Mouse (Mus musculus) lung, embryonic 14.5 days (tissue): ENCODE data around the gene 4933427D14Rik. TPM values are rescaled to one million over a fixed set of nuclear protein-coding genes. Genes with fewer than 3 reads are reported as not detected.

Experiments
- ATAC-seq: fragments of 200-750 bp; cut with Nextera tagmentation; 2 replicates; pipeline ENCODE4 v1.8.0; 2017; ENCODE audit warnings: mild to moderate bottlenecking, moderate TSS enrichment, moderate library complexity; ENCODE audit not compliant: insufficient read depth
- DNase-seq: peaks from one replicate; pipeline ENCODE4 v3.0.0-alpha.2; 2015
- H3K27ac ChIP-seq: fragments of 300-500 bp; sonication (generic); 2 replicates; pipeline ENCODE4 v1.5.1; 2014; ENCODE audit warnings: low read depth, mild to moderate bottlenecking, moderate library complexity
- H3K27me3 ChIP-seq: fragments of 300-500 bp; sonication (generic); 2 replicates; pipeline ENCODE4 v1.6.1; 2014; ENCODE audit warnings: low read length, control low read depth; ENCODE audit not compliant: insufficient read depth
- H3K36me3 ChIP-seq: fragments of 300-500 bp; sonication (generic); 2 replicates; pipeline ENCODE4 v1.6.1; 2014; ENCODE audit warnings: control low read depth; ENCODE audit not compliant: insufficient read depth
- H3K4me1 ChIP-seq: fragments of 300-500 bp; sonication (generic); 2 replicates; pipeline ENCODE4 v1.6.1; 2014; ENCODE audit warnings: antibody characterized with exemption, control low read depth; ENCODE audit not compliant: insufficient read depth
- H3K4me2 ChIP-seq: fragments of 300-500 bp; sonication (generic); 2 replicates; pipeline ENCODE4 v1.6.1; 2014; ENCODE audit warnings: mild to moderate bottlenecking
- H3K4me3 ChIP-seq: fragments of 300-500 bp; sonication (generic); 2 replicates; pipeline ENCODE4 v1.5.1; 2014; ENCODE audit warnings: low read depth, low read length
- H3K9ac ChIP-seq: fragments of 300-500 bp; sonication (generic); 2 replicates; pipeline ENCODE4 v1.6.1; 2014
- H3K9me3 ChIP-seq: fragments of 300-500 bp; sonication (generic); 2 replicates; pipeline ENCODE4 v1.6.1; 2016; ENCODE audit warnings: low read depth, low read length, control low read depth
- CTCF ChIP-seq: IDR thresholded peaks from 2 replicates; pipeline ENCODE4 v1.5.1; 2016; ENCODE audit warnings: antibody characterized with exemption, low read depth
- whole genome bisulfite sequencing: fragments of 180-500 bp; shearing (Covaris S2); extraction: QIAGEN DNeasy Blood & Tissue Kit; methylation state at CpG from one replicate; pipeline ENCODE4 v1.1.7; 2014; 5-methylcytosine and 5-hydroxymethylcytosine counted together
- polyA plus RNA-seq: library from polyadenylated mRNA; unstranded; fragments of >200 nt; fragmentation: Nextera tagmentation; extraction: Ambion mirVana; gene quantifications from 2 replicates; pipeline ENCODE4 v1.2.1, GENCODE M21; 2014

4933427D14Rik gene
- polyA plus RNA-seq, 1 experiment from 2014 or later = 18.3 TPM

DNA sequence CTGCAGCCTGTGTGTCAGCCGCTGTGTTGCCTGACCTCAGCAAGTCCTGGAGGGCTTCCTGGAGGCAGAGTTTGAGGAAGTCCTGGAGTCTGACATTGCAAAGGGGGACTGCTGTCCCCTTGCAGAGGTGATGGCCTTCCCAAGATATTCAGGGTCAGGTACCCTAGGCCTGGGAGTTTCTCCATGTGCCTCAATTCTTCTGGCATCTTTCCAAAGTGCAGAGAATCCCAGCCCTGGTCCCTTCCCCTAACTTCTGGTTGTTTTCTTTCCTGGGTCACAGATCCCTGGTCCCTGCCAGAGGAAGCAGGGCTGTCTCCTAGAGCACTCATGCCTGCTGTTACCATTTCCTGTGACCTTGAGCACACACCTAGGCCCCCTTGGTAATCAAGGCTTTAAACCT, 75.6 kb downstream of the 4933427D14Rik start:
- Histone ChIP-seq H3K4me3 (no peak overlapping the region), H3K36me3 (no peaks in the 10 kb centered on the region), H3K9me3 (no peaks in the 10 kb centered on the region), H3K27me3 (peaks cover 30% of the 10 kb centered on the region), H3K4me1 (peaks cover 8% of the 10 kb centered on the region; the same call in 1 of the 2 replicates), H3K9ac (no peak overlapping the region), H3K27ac (peak overlapping the region; percentile 77), H3K4me2 (no peak overlapping the region)
- no peak for TF ChIP-seq CTCF
- no peak for DNase-seq
- ATAC-seq = no peak
- WGBS = 92% methylated on average over 1 of the region's 1 CpGs

DNA sequence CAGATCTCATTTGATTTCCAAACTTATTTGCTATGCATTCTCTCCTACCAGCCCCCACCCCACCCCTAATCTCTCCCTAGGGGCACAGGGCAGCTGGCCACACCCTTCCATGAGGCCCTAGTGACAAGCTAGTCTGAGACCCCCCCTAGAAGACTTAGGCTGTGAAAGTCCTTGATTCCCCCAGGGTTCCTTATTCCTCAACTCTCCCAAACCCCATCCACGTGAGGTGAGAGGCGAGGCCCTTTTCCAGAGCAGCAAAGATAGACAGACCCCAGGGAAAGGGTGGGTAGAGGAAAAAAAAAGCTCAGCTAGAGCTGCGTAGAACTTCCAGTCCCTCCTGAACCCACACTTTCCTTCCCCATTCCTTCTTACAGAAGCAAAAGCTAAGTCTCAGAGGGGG, 76.4 kb downstream of the 4933427D14Rik start:
- H3K36me3 ChIP-seq = no peaks in the 10 kb centered on the region
- H3K4me3 ChIP-seq = no peak overlapping the region
- peaks cover 23% of the 10 kb centered on the region for H3K27me3 ChIP-seq
- DNase-seq (no peak), ATAC-seq (no peak)
- H3K9ac ChIP-seq = no peak overlapping the region
- 80% methylated on average over 3 of the region's 3 CpGs for WGBS
- TF ChIP-seq CTCF = no peak
- no peak overlapping the region for H3K27ac ChIP-seq
- no peaks in the 10 kb centered on the region for H3K9me3 ChIP-seq
- H3K4me1 ChIP-seq = peaks cover 8% of the 10 kb centered on the region; the same call in 1 of the 2 replicates
- H3K4me2 ChIP-seq = no peak overlapping the region

DNA sequence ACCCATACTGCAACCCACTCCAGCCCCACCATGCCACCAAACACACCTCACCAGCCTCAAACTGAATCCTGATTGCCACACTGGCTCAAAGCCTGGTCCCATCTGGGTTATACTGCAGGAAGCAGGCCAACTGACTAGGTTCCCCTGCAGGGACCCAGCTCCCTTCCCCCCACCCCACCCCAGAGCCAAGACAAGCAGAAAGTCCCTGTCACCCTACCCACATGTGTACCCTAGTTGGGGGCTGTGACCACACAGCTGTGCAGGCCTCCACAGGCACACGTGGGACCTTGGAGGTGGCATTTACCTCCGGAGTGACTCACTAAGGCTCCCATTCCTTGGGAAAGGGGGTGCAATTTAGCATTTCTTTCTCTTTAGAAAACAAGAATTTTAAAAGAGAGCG, 76.8 kb downstream of the 4933427D14Rik start:
- no peaks in the 10 kb centered on the region for H3K9me3 ChIP-seq
- peak overlapping the region; percentile 58; the same call in 1 of the 2 replicates for H3K27ac ChIP-seq
- H3K4me3 ChIP-seq = no peak overlapping the region
- peaks cover 21% of the 10 kb centered on the region for H3K27me3 ChIP-seq
- 72% methylated on average over 3 of the region's 3 CpGs for WGBS
- H3K4me2 ChIP-seq = peak overlapping the region; percentile 31; the same call in 1 of the 2 replicates
- H3K36me3 ChIP-seq = no peaks in the 10 kb centered on the region
- peaks cover 8% of the 10 kb centered on the region; the same call in 1 of the 2 replicates for H3K4me1 ChIP-seq
- no peak for DNase-seq
- TF ChIP-seq CTCF = no peak
- no peak overlapping the region for H3K9ac ChIP-seq
- no peak for ATAC-seq

DNA sequence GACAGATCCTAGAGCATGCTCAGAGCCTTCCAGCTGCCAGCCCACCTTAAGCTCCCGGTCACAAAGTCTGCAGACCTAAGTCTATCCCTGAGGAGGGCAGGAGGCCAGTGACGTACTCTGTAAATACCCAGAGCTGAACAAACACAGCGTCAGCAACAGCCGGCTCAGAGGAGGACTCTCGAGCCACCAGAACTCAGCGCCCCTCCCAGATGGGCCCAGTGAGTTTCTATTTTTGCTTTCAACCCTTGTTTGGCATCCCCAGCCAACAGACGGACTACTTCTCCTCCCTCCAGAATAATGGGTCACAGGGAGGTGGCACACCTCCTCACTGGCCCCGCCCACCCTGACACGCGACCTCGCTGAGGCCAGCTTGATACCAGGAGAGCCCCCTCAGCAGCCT, 77.2 kb downstream of the 4933427D14Rik start:
- Histone ChIP-seq H3K9me3 (no peaks in the 10 kb centered on the region), H3K4me2 (peak overlapping the region; percentile 31; the same call in 1 of the 2 replicates), H3K36me3 (no peaks in the 10 kb centered on the region), H3K4me1 (peaks cover 8% of the 10 kb centered on the region; the same call in 1 of the 2 replicates), H3K27me3 (peaks cover 17% of the 10 kb centered on the region), H3K9ac (no peak overlapping the region), H3K27ac (peak overlapping the region; percentile 58; the same call in 1 of the 2 replicates), H3K4me3 (no peak overlapping the region)
- ATAC-seq (peak; percentile 69), DNase-seq (peak; percentile 57)
- WGBS = 7% methylated on average over 11 of the region's 11 CpGs
- no peak for TF ChIP-seq CTCF

DNA sequence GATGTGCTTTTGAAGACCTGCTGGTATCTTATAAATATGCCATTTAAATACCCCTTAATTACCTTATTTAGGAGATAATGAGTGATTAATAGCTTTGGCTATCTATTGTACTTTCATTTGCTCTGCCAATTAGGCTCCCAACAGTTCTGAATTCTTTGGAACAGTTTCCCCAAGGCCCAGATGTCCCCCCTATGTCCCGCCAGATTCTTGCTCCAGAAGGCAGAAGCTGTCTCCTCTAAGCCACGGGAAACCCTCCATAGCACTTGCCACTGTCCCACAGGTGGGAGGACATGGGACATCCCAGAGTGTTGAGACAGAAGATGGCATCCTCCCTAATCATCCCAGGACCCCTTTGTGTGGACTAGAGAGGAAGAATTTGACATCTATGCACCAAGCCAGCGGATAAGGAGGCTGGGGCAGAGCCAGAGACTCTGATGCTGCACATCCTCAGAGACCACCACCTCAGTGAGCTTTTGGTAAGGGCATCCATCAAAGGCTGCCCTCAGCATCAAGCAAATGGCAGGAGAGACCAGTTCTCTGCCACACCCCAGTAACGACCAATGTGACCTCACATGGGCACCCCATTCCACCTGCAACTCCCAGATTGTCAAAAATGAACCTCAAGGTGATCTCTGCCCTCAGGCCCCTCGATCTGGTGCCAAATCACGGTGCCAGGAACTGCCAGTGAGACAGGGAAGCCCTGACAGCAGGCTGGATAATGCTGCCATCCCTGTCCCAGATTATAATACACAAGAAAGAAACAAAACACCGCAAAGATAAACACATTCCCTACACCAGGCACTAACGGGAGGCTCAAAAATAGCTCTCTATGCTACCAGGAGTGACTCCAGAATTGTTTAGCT, 78.0 kb downstream of the 4933427D14Rik start:
- peaks cover 10% of the 10 kb centered on the region for H3K27me3 ChIP-seq
- no peak for TF ChIP-seq CTCF
- no peaks in the 10 kb centered on the region for H3K9me3 ChIP-seq
- WGBS = 54% methylated on average over 8 of the region's 8 CpGs
- H3K4me2 ChIP-seq = peak overlapping the region; percentile 31; the same call in 1 of the 2 replicates
- H3K4me3 ChIP-seq = no peak overlapping the region
- peaks cover 8% of the 10 kb centered on the region; the same call in 1 of the 2 replicates for H3K4me1 ChIP-seq
- no peak overlapping the region for H3K9ac ChIP-seq
- no peaks in the 10 kb centered on the region for H3K36me3 ChIP-seq
- ATAC-seq = no peak
- H3K27ac ChIP-seq = peak overlapping the region; percentile 58; the same call in 1 of the 2 replicates
- no peak for DNase-seq

DNA sequence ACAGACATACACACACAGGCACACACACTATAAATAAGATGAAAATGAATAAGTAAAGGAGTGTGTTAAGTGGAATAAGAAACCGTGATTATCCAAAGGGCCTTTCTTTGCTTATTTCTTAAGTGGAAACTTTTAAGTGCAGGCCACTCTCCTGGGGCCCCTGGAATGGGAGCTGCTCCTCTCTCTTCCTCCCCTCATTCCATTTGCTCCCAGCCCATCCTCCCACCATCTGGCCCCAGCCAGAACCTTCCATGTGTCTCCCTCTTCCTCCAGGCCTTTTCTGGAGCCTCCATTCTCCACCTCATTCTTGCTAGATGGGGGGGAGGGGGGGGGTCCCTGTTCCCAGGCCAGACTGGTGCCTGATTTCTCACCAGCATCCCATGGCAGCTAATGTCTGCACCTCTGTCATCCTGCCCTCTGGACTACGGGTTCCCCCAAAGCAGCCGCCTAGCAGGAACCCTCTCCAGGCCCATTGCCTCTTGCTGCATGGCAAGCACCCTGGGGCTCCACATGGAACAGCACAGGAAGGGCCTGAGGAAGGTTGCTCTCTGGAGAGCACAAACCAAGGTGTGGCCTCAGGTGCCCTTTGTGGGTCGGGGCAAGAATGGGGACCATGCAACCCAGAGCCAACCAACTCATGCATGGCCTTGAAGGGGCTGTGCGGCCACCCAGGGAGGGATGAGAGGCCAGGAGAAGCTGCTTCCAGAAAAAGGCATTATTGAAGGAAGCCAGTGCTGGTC, 79.6 kb downstream of the 4933427D14Rik start:
- H3K4me3 ChIP-seq = no peak overlapping the region
- H3K4me2 ChIP-seq = no peak overlapping the region
- WGBS = 65% methylated on average over 5 of the region's 5 CpGs
- peaks cover 8% of the 10 kb centered on the region; the same call in 1 of the 2 replicates for H3K4me1 ChIP-seq
- DNase-seq = no peak
- H3K9ac ChIP-seq = no peak overlapping the region
- no peak overlapping the region for H3K27ac ChIP-seq
- no peaks in the 10 kb centered on the region for H3K36me3 ChIP-seq
- no peaks in the 10 kb centered on the region for H3K27me3 ChIP-seq
- no peaks in the 10 kb centered on the region for H3K9me3 ChIP-seq
- TF ChIP-seq CTCF = no peak
- ATAC-seq = no peak

DNA sequence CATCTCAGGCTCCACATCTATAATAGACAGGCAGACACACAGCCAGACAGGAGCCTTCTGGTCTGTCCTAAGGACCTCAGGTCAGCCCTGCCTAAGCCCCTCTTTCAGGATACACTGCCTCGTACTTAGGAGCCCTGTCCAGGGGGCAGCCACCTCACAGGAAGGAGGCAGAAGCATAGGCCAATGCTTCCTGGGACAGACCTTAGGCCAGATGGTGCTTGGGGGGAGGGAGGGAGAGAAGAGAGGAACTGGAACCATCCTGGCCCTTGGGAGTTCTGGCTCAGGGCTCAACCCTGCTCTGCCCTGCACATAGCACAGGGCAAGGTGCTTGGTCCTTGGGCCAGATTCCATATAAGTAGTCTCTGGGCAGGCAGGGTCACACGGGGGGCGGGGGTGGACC, 81.5 kb downstream of the 4933427D14Rik start:
- ATAC-seq = no peak
- TF ChIP-seq CTCF = no peak

More for the DNA sequence above, 81.5 kb downstream of the 4933427D14Rik start:
- Histone ChIP-seq H3K4me2 (no peak overlapping the region), H3K27ac (no peak overlapping the region), H3K9ac (no peak overlapping the region), H3K9me3 (no peaks in the 10 kb centered on the region), H3K27me3 (no peaks in the 10 kb centered on the region), H3K4me3 (no peak overlapping the region), H3K4me1 (no peaks in the 10 kb centered on the region), H3K36me3 (no peaks in the 10 kb centered on the region)
- no peak for DNase-seq
- 58% methylated on average over 3 of the region's 3 CpGs for WGBS
